Mouse (Mus musculus) liver, adult 2 months (tissue): ENCODE results near the gene Syce3.
"Not testable (repeated sequence)": the region's sequence is repeated elsewhere in the genome, so short reads cannot be mapped to it uniquely, and the experiment has no call there.

ENCODE experiments used
- CTCF ChIP-seq: fragments of 200-500 bp; IDR thresholded peaks from 2 replicates; pipeline ENCODE4 v1.5.1; 2011; ENCODE audit warnings: low read depth, low read length, control low read depth
- POLR2A ChIP-seq: fragments of 200-500 bp; IDR thresholded peaks from 2 replicates; pipeline ENCODE4 v1.6.1; 2011; ENCODE audit warnings: low read length, control low read depth; ENCODE audit not compliant: insufficient read depth; ENCODE audit errors: extremely low read depth

- TF ChIP-seq CTCF, POLR2A: not testable (repeated sequence)
Observed at GRCm38 (mm10) chr15:89430771-89431170, 20.5 kb upstream of the Syce3 start.
